Mouse (Mus musculus): ENCODE data around the gene Hmga1b.

DNA sequence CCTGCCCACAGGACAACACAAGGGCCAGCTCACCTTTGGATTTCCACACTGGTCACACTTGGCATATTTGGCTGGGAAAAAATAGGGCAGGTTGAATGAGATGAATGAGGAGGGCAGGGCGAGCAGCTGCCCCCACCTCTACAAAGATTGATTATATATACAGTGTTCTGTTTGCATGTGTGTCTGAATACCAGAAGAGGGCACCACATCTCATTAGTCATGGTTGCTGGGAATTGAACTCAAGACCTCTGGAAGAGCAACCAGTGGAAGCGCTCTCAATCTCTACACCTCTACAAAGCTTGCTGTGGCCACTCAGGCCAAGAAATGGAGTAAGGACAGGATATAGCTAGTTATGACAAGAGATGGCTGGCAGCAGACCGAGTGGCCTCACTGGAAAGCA is 27.2 kb downstream of the Hmga1b start:
- TF ChIP-seq GATA1 (IDR thresholded peaks at IDR 0.05; ENCODE audit: low read length) (no peak), TAL1 (IDR thresholded peaks at IDR 0.05; ENCODE audit: low read length) (no peak)
